Mouse (Mus musculus) MN1 (cell line): ENCODE data around the gene Ccdc65.
"Not testable (repeated sequence)": the region's sequence is repeated elsewhere in the genome, so short reads cannot be mapped to it uniquely, and the experiment has no call there.

Experiments used
- DNase-seq: peaks from one replicate; pipeline ENCODE4 v3.0.0-alpha.2; 2016; ENCODE audit warnings: low spot score

Ccdc65 gene

GRCm38 (mm10) chr15:98737881-98738280 is 29.9 kb downstream of the Ccdc65 start:
- peak; percentile 36 for DNase-seq

GRCm38 (mm10) chr15:98738796-98739195 is 30.8 kb downstream of the Ccdc65 start:
- no peak for DNase-seq

GRCm38 (mm10) chr15:98740219-98740618 is 32.2 kb downstream of the Ccdc65 start:
- no peak for DNase-seq

GRCm38 (mm10) chr15:98742766-98743428 is 34.9 kb downstream of the Ccdc65 start:
- no peak for DNase-seq

GRCm38 (mm10) chr15:98743863-98744262 is 35.9 kb downstream of the Ccdc65 start:
- not testable (repeated sequence) for DNase-seq

- DNase-seq: no peak
These were observed 38.4 kb downstream of the Ccdc65 start for GRCm38 (mm10) chr15:98746344-98746965.

GRCm38 (mm10) chr15:98747296-98747695 is 39.3 kb downstream of the Ccdc65 start:
- no peak for DNase-seq

- DNase-seq: no peak
These were observed 41.1 kb downstream of the Ccdc65 start for GRCm38 (mm10) chr15:98749093-98749492.

- no peak for DNase-seq
These were observed 45.0 kb downstream of the Ccdc65 start for GRCm38 (mm10) chr15:98753021-98753423.

GRCm38 (mm10) chr15:98754125-98754524 is 46.1 kb downstream of the Ccdc65 start:
- DNase-seq: no peak

- peak; percentile 87 for DNase-seq
These were observed 54.2 kb downstream of the Ccdc65 start for GRCm38 (mm10) chr15:98762201-98762621.

GRCm38 (mm10) chr15:98762670-98763529 is 54.9 kb downstream of the Ccdc65 start, which contains the start of gene Arf3:
Gene Arf3, minus strand, starts transcription at chr15:98763214.
- DNase-seq: peak; percentile 99

- DNase-seq: peak; percentile 56
These were observed 57.9 kb downstream of the Ccdc65 start for GRCm38 (mm10) chr15:98765929-98766328.

GRCm38 (mm10) chr15:98768259-98768658 is 60.3 kb downstream of the Ccdc65 start:
- DNase-seq: no peak

GRCm38 (mm10) chr15:98771813-98772425 is 63.9 kb downstream of the Ccdc65 start:
- peak; percentile 45 for DNase-seq

- DNase-seq: peak; percentile 78
These were observed 64.7 kb downstream of the Ccdc65 start for GRCm38 (mm10) chr15:98772511-98773211.
